Mouse (Mus musculus) hindbrain, embryonic 10.5 days (tissue): ENCODE measurements around the gene Gm49661. TPM values are rescaled to one million over a fixed set of nuclear protein-coding genes. Genes with fewer than 3 reads are reported as not detected.

Experiments
- DNase-seq: peaks from one replicate; pipeline ENCODE4 v3.0.0-alpha.2; 2017; ENCODE audit warnings: low spot score
- H3K27ac ChIP-seq: fragments of 300-500 bp; sonication (generic); 2 replicates; pipeline ENCODE4 v1.5.1; 2016; ENCODE audit warnings: mild to moderate bottlenecking, moderate library complexity
- H3K27me3 ChIP-seq: fragments of 300-500 bp; sonication (generic); 2 replicates; pipeline ENCODE4 v1.6.1; 2016; ENCODE audit warnings: mild to moderate bottlenecking; ENCODE audit not compliant: poor library complexity, insufficient read depth, severe bottlenecking
- H3K36me3 ChIP-seq: fragments of 300-500 bp; sonication (generic); 2 replicates; pipeline ENCODE4 v1.6.1; 2016; ENCODE audit warnings: mild to moderate bottlenecking, moderate library complexity
- H3K4me1 ChIP-seq: fragments of 300-500 bp; sonication (generic); replicated peaks from 2 replicates; pipeline ENCODE4 v1.6.1; 2016; ENCODE audit warnings: mild to moderate bottlenecking
- H3K4me3 ChIP-seq: fragments of 300-500 bp; sonication (generic); 2 replicates; pipeline ENCODE4 v1.5.1; 2016; ENCODE audit warnings: mild to moderate bottlenecking, moderate library complexity
- H3K9me3 ChIP-seq: fragments of 300-500 bp; sonication (generic); 2 replicates; pipeline ENCODE4 v1.6.1; 2016; ENCODE audit warnings: mild to moderate bottlenecking, moderate library complexity
- WGBS: fragments of 180-500 bp; shearing (Covaris S2); methylation state at CpG from one replicate; pipeline ENCODE4 v1.1.7; 2016; 5-methylcytosine and 5-hydroxymethylcytosine counted together
- polyA plus RNA-seq: library from polyadenylated mRNA; unstranded; fragments of >200 nt; fragmentation: Nextera tagmentation; extraction: Ambion mirVana; gene quantifications from 2 replicates; pipeline ENCODE4 v1.2.1, GENCODE M21; 2016

Gene Gm49661
- polyA plus RNA-seq, 1 experiment from 2014 or later: not detected

GRCm38 (mm10) chr8:84946528-84947240 is 22.5 kb downstream of the Gm49661 start, which contains the start of gene Rtbdn:
Rtbdn (plus strand) TSS chr8:84946991.
- Histone ChIP-seq H3K4me3 (peak within 1 kb of the TSS; percentile 73), H3K9me3 (no peaks in the 10 kb centered on the region), H3K4me1 (peaks cover 32% of the 10 kb centered on the region), H3K27me3 (peaks cover 94% of the 10 kb centered on the region), H3K27ac (peak within 1 kb of the TSS; percentile 77), H3K36me3 (no peaks in the 10 kb centered on the region)
- DNase-seq: peak; percentile 54
- WGBS: 8% methylated on average over 17 of the region's 17 CpGs

GRCm38 (mm10) chr8:84945633-84946527 is 23.4 kb downstream of the Gm49661 start:
- Histone ChIP-seq H3K27ac (peak overlapping the region; percentile 77), H3K4me3 (peak overlapping the region; percentile 73), H3K27me3 (peaks cover 89% of the 10 kb centered on the region), H3K36me3 (no peaks in the 10 kb centered on the region), H3K9me3 (no peaks in the 10 kb centered on the region), H3K4me1 (peaks cover 32% of the 10 kb centered on the region)
- peak; percentile 64 for DNase-seq
- WGBS: under 1% methylated on average over 62 of the region's 67 CpGs

- Histone ChIP-seq H3K27ac (no peak overlapping the region), H3K36me3 (no peaks in the 10 kb centered on the region), H3K9me3 (no peaks in the 10 kb centered on the region), H3K27me3 (peaks cover 83% of the 10 kb centered on the region), H3K4me3 (peak overlapping the region; percentile 73), H3K4me1 (peaks cover 32% of the 10 kb centered on the region)
- WGBS: 4% methylated on average over 11 of the region's 11 CpGs
- no peak for DNase-seq
Measured at GRCm38 (mm10) chr8:84945235-84945632, 24.0 kb downstream of the Gm49661 start.

GRCm38 (mm10) chr8:84944478-84945160 is 24.6 kb downstream of the Gm49661 start:
- Histone ChIP-seq H3K27ac (no peak overlapping the region), H3K4me1 (peaks cover 32% of the 10 kb centered on the region), H3K36me3 (no peaks in the 10 kb centered on the region), H3K4me3 (peak overlapping the region; percentile 73), H3K9me3 (no peaks in the 10 kb centered on the region), H3K27me3 (peaks cover 81% of the 10 kb centered on the region)
- WGBS: 3% methylated on average over 26 of the region's 26 CpGs
- peak; percentile 73 for DNase-seq

- no peak for DNase-seq
- Histone ChIP-seq H3K27ac (no peak overlapping the region), H3K36me3 (no peaks in the 10 kb centered on the region), H3K4me3 (no peak overlapping the region), H3K27me3 (peaks cover 79% of the 10 kb centered on the region), H3K4me1 (peaks cover 32% of the 10 kb centered on the region), H3K9me3 (no peaks in the 10 kb centered on the region)
- 23% methylated on average over 4 of the region's 4 CpGs for WGBS
Measured at GRCm38 (mm10) chr8:84943699-84944098, 25.5 kb downstream of the Gm49661 start.

- no peaks in the 10 kb centered on the region for H3K9me3 ChIP-seq
- H3K4me3 ChIP-seq: peak overlapping the region; percentile 70
- peaks cover 40% of the 10 kb centered on the region for H3K4me1 ChIP-seq
- no peak for DNase-seq
- WGBS: 66% methylated on average over 13 of the region's 13 CpGs
- H3K27ac ChIP-seq: peak overlapping the region; percentile 85
- H3K36me3 ChIP-seq: no peaks in the 10 kb centered on the region
- peaks cover 77% of the 10 kb centered on the region for H3K27me3 ChIP-seq
Measured at GRCm38 (mm10) chr8:84937620-84938485, 31.4 kb downstream of the Gm49661 start.

GRCm38 (mm10) chr8:84936962-84937546 is 32.2 kb downstream of the Gm49661 start, which contains the start of gene Mast1:
Mast1 (minus strand) TSS chr8:84937359.
- H3K27ac ChIP-seq: peak within 1 kb of the TSS; percentile 85
- no peaks in the 10 kb centered on the region for H3K36me3 ChIP-seq
- peak within 1 kb of the TSS; percentile 70 for H3K4me3 ChIP-seq
- peaks cover 81% of the 10 kb centered on the region for H3K27me3 ChIP-seq
- WGBS: under 1% methylated on average over 50 of the region's 50 CpGs
- peak; percentile 75 for DNase-seq
- no peaks in the 10 kb centered on the region for H3K9me3 ChIP-seq
- H3K4me1 ChIP-seq: peaks cover 40% of the 10 kb centered on the region

- H3K27me3 ChIP-seq: peaks cover 85% of the 10 kb centered on the region
- 19% methylated on average over 23 of the region's 23 CpGs for WGBS
- H3K4me3 ChIP-seq: peak overlapping the region; percentile 70
- peak overlapping the region; percentile 85 for H3K27ac ChIP-seq
- no peaks in the 10 kb centered on the region for H3K9me3 ChIP-seq
- no peaks in the 10 kb centered on the region for H3K36me3 ChIP-seq
- H3K4me1 ChIP-seq: peaks cover 40% of the 10 kb centered on the region
- no peak for DNase-seq
Measured at GRCm38 (mm10) chr8:84936041-84936961, 32.9 kb downstream of the Gm49661 start.

GRCm38 (mm10) chr8:84935489-84935888 is 33.7 kb downstream of the Gm49661 start:
- peaks cover 87% of the 10 kb centered on the region for H3K27me3 ChIP-seq
- H3K4me1 ChIP-seq: peaks cover 40% of the 10 kb centered on the region
- WGBS: 4% methylated on average over 14 of the region's 14 CpGs
- peak; percentile 31 for DNase-seq
- peak overlapping the region; percentile 70 for H3K4me3 ChIP-seq
- H3K27ac ChIP-seq: 0 out of 2 replicates have a peak overlapping the region, but pooled peaks have one; percentile 24
- H3K36me3 ChIP-seq: no peaks in the 10 kb centered on the region
- H3K9me3 ChIP-seq: no peaks in the 10 kb centered on the region

- Histone ChIP-seq H3K9me3 (no peaks in the 10 kb centered on the region), H3K27me3 (peaks cover 92% of the 10 kb centered on the region), H3K4me1 (peaks cover 40% of the 10 kb centered on the region), H3K27ac (no peak overlapping the region), H3K4me3 (peak overlapping the region; percentile 70), H3K36me3 (no peaks in the 10 kb centered on the region)
- WGBS: 1% methylated on average over 15 of the region's 15 CpGs
- peak; percentile 80 for DNase-seq
Measured at GRCm38 (mm10) chr8:84934860-84935259, 34.4 kb downstream of the Gm49661 start.
